Mouse (Mus musculus) erythroid progenitor cell, adult 5-6 weeks (primary cell): Measurements from ENCODE around the gene Hoxa4. TPM values are rescaled to one million over a fixed set of nuclear protein-coding genes. Genes with fewer than 3 reads are reported as not detected.

Experiments used
- ATAC-seq: replicated peaks from 2 replicates; pipeline ENCODE4 v1.8.0; 2016; ENCODE audit warnings: moderate number of reproducible peaks, mild to moderate bottlenecking, moderate TSS enrichment, inconsistent platforms; ENCODE audit not compliant: poor library complexity, low FRiP score, severe bottlenecking
- total RNA-seq, 2 experiments: library from RNA; stranded (forward) in 1 of 2; stranded (reverse) in 1 of 2; fragments of 150-400 nt in 1 of 2; fragments of 186-747, 209-891 nt in 1 of 2; gene quantifications; 2 replicates each; pipeline versions ENCODE4 v1.2.3 to v1.2.4; 2015 to 2017; ENCODE audit warnings: low replicate concordance in 2 of 2

The Hoxa4 gene
- total RNA-seq, 2 experiments from 2014 or later, result not detected

GRCm38 (mm10) chr6:52205638-52206621 lies 14.4 kb upstream of the Hoxa4 start:
- no peak for ATAC-seq

GRCm38 (mm10) chr6:52205221-52205620 lies 13.7 kb upstream of the Hoxa4 start:
- ATAC-seq, result no peak

- ATAC-seq, result no peak
Measured at GRCm38 (mm10) chr6:52204050-52204752, 12.6 kb upstream of the Hoxa4 start, which contains the start of gene Hoxa5. TSS of gene Hoxa5 (minus strand) at chr6:52204587.

GRCm38 (mm10) chr6:52203371-52204049 lies 12.0 kb upstream of the Hoxa4 start:
- no peak for ATAC-seq

- no peak for ATAC-seq
Measured at GRCm38 (mm10) chr6:52203121-52203370, 11.5 kb upstream of the Hoxa4 start.

- ATAC-seq, result no peak
Measured at GRCm38 (mm10) chr6:52202362-52203120, 11.0 kb upstream of the Hoxa4 start.

GRCm38 (mm10) chr6:52201269-52201668 lies 9.7 kb upstream of the Hoxa4 start:
- no peak for ATAC-seq

GRCm38 (mm10) chr6:52200751-52201250 lies 9.2 kb upstream of the Hoxa4 start:
- ATAC-seq, result no peak

- no peak for ATAC-seq
Measured at GRCm38 (mm10) chr6:52200073-52200750, 8.7 kb upstream of the Hoxa4 start.

- ATAC-seq, result no peak
Measured at GRCm38 (mm10) chr6:52197271-52197670, 5.7 kb upstream of the Hoxa4 start.

GRCm38 (mm10) chr6:52196811-52197210 lies 5.3 kb upstream of the Hoxa4 start:
- no peak for ATAC-seq

GRCm38 (mm10) chr6:52194690-52195089 lies 3.1 kb upstream of the Hoxa4 start:
- no peak for ATAC-seq

- peak; percentile 54; the same call in 1 of the 2 replicates for ATAC-seq
Measured at GRCm38 (mm10) chr6:52191860-52192550, 452 bp upstream of the Hoxa4 start.

GRCm38 (mm10) chr6:52190410-52190809 lies 1.1 kb downstream of the Hoxa4 start:
- ATAC-seq, result no peak

GRCm38 (mm10) chr6:52189909-52190308 lies 1.6 kb downstream of the Hoxa4 start:
- ATAC-seq, result no peak

GRCm38 (mm10) chr6:52189172-52189591 lies 2.4 kb downstream of the Hoxa4 start:
- no peak for ATAC-seq

GRCm38 (mm10) chr6:52186500-52186899 lies 5.1 kb downstream of the Hoxa4 start:
- ATAC-seq, result no peak

- ATAC-seq, result no peak
Measured at GRCm38 (mm10) chr6:52185834-52186233, 5.7 kb downstream of the Hoxa4 start.
